Mouse (Mus musculus) small intestine, adult 2 months (tissue): Measurements from ENCODE around the gene Oog3. TPM values are rescaled to one million over a fixed set of nuclear protein-coding genes. Genes with fewer than 3 reads are reported as not detected.

Experiments
- H3K27ac ChIP-seq: fragments of 200-500 bp; 2 replicates; pipeline ENCODE4 v1.5.1; 2012; ENCODE audit warnings: low read depth, low read length, control low read depth, inconsistent platforms; ENCODE audit not compliant: insufficient read depth
- H3K27me3 ChIP-seq: fragments of 200-500 bp; 2 replicates; pipeline ENCODE4 v1.6.1; 2012; ENCODE audit warnings: mild to moderate bottlenecking, moderate library complexity, low read length, inconsistent platforms; ENCODE audit not compliant: control insufficient read depth, insufficient read depth
- H3K36me3 ChIP-seq: fragments of 200-500 bp; 2 replicates; pipeline ENCODE4 v1.6.1; 2012; ENCODE audit warnings: mild to moderate bottlenecking, low read length, control low read depth, inconsistent platforms; ENCODE audit not compliant: control insufficient read depth, insufficient read depth
- H3K4me1 ChIP-seq: fragments of 200-500 bp; 2 replicates; pipeline ENCODE4 v1.6.1; 2012; ENCODE audit warnings: low read length, inconsistent platforms, mixed read lengths; ENCODE audit not compliant: control insufficient read depth, insufficient read depth, insufficient read length
- H3K4me3 ChIP-seq: fragments of 200-500 bp; 2 replicates; pipeline ENCODE4 v1.5.1; 2012; ENCODE audit warnings: low read depth, mild to moderate bottlenecking, control low read depth, inconsistent platforms, low read length, moderate library complexity
- CTCF ChIP-seq: fragments of 200-500 bp; IDR thresholded peaks from 2 replicates; pipeline ENCODE4 v1.5.1; 2012; ENCODE audit warnings: low read depth, mild to moderate bottlenecking, control low read depth, inconsistent platforms, low read length, moderate library complexity, mixed read lengths; ENCODE audit not compliant: insufficient replicate concordance, insufficient read length; ENCODE audit errors: extremely low read depth
- POLR2A ChIP-seq: fragments of 200-500 bp; IDR thresholded peaks from 2 replicates; pipeline ENCODE4 v1.6.1; 2012; ENCODE audit warnings: low read depth, mild to moderate bottlenecking, control low read depth, inconsistent platforms, low read length, moderate library complexity
- WGBS: fragments of 180-500 bp; shearing (Covaris S2); methylation state at CpG from one replicate; pipeline ENCODE4 v1.1.7; 2018; 5-methylcytosine and 5-hydroxymethylcytosine counted together
- polyA plus RNA-seq: library from polyadenylated mRNA; depleted of rRNA; stranded (reverse); fragments of >200 nt; gene quantifications from 2 replicates; pipeline ENCODE4 v1.2.3, GENCODE M21; 2012; rRNA removed

Gene Oog3
- polyA plus RNA-seq = not detected in 2 replicates

GRCm38 (mm10) chr4:144162563-144162962 is at the start of gene Oog3:
Gene Oog3 (minus strand): TSS chr4:144162663.
- Histone ChIP-seq H3K27me3 (no peaks in the 10 kb centered on the region), H3K4me3 (no peak within 1 kb of the TSS), H3K36me3 (no peaks in the 10 kb centered on the region), H3K4me1 (no peaks in the 10 kb centered on the region), H3K27ac (no peak within 1 kb of the TSS)
- TF ChIP-seq CTCF = no peak
- no peak for TF ChIP-seq POLR2A
- 73% methylated on average over 1 of the region's 1 CpGs for WGBS

GRCm38 (mm10) chr4:144190419-144190818 is 28.0 kb upstream of the Oog3 start, which contains the start of gene Oog2:
Gene Oog2 (plus strand): TSS chr4:144190719.
- H3K4me1 ChIP-seq = no peaks in the 10 kb centered on the region
- TF ChIP-seq CTCF = no peak
- no peak for TF ChIP-seq POLR2A
- no peaks in the 10 kb centered on the region for H3K27me3 ChIP-seq
- H3K27ac ChIP-seq = no peak within 1 kb of the TSS
- no peaks in the 10 kb centered on the region for H3K36me3 ChIP-seq
- H3K4me3 ChIP-seq = no peak within 1 kb of the TSS
- 25% methylated on average over 1 of the region's 1 CpGs for WGBS

Other genes starting within 250 kb of the Oog3 start
- not detected in 2 replicates for gene Pramef25, start 211.6 kb downstream of the Oog3 start, polyA plus RNA-seq
- gene Gm13101, start 195.7 kb downstream of the Oog3 start, polyA plus RNA-seq = not detected in 2 replicates
- gene Pramef17, start 168.3 kb downstream of the Oog3 start, polyA plus RNA-seq = not detected in 2 replicates
- not detected in 2 replicates for gene Pramel4, start 103.5 kb downstream of the Oog3 start, polyA plus RNA-seq
- not detected in 2 replicates for gene Gm13102, start 56.2 kb downstream of the Oog3 start, polyA plus RNA-seq
- gene Oog2, start 28.1 kb upstream of the Oog3 start, polyA plus RNA-seq = not detected in 2 replicates
- gene C87977, start 50.7 kb upstream of the Oog3 start, polyA plus RNA-seq = not detected in 2 replicates
- not detected in 2 replicates for gene Pramel5, start 117.8 kb upstream of the Oog3 start, polyA plus RNA-seq
- not detected in 2 replicates for gene Gm13128, start 167.6 kb upstream of the Oog3 start, polyA plus RNA-seq
- gene Gm13119, start 195.3 kb upstream of the Oog3 start, polyA plus RNA-seq = not detected in 2 replicates
- not detected in 2 replicates for gene Pramef20, start 215.3 kb upstream of the Oog3 start, polyA plus RNA-seq
- gene Pramef12, start 245.8 kb upstream of the Oog3 start, polyA plus RNA-seq = not detected in 2 replicates